Mouse (Mus musculus): ENCODE data around the gene Klhl29. TPM values are rescaled to one million over a fixed set of nuclear protein-coding genes. Genes with fewer than 3 reads are reported as not detected.

Klhl29 gene
- polyA plus RNA-seq, 1 experiment from 2014 or later, result 2.9 TPM

DNA sequence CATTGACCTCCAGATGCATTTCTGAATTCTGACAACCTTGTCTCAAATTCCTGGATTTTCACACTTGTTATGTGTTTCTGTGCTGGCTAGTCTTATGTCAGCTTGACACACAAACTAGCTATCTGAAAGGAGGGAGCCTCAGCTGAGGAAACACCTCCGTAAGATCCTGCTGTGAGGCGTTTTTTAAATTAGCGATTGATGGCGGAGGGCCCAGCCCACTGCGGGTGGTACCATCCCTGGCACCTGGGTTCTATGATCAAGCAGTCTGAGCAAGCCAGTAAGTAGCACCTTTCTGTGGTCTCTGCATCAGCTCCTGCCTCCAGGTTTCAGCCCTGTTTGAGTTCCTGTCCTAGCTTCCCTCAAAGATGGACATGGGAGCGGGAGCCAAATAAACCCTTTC, 131.6 kb downstream of the Klhl29 start:
- no peaks in the 10 kb centered on the region for H3K27me3 ChIP-seq (ENCODE audit: control insufficient read depth, insufficient read depth, low read length)
- H3K4me2 ChIP-seq (ENCODE audit: low read depth, severe bottlenecking), result no peak overlapping the region
- H3K9me3 ChIP-seq (ENCODE audit: control insufficient read depth, low read length), result no peaks in the 10 kb centered on the region
- 66% methylated on average over 6 of the region's 6 CpGs for WGBS
- DNase-seq (ENCODE audit: low spot score) (no peak), ATAC-seq (ENCODE audit: insufficient number of reproducible peaks, low FRiP score, low TSS enrichment, low read depth) (no peak)
- H3K27ac ChIP-seq (replicated peaks; ENCODE audit: low read depth, low read length), result no peak overlapping the region
- H3K36me3 ChIP-seq (ENCODE audit: control insufficient read depth, insufficient read depth, low read length), result no peaks in the 10 kb centered on the region
- peaks cover 27% of the 10 kb centered on the region for H3K4me1 ChIP-seq (ENCODE audit: control insufficient read depth, insufficient read depth, low read length)
- no peak overlapping the region for H3K4me3 ChIP-seq (ENCODE audit: low read depth, low read length)
- no peak overlapping the region for H3K9ac ChIP-seq (ENCODE audit: low read length)

DNA sequence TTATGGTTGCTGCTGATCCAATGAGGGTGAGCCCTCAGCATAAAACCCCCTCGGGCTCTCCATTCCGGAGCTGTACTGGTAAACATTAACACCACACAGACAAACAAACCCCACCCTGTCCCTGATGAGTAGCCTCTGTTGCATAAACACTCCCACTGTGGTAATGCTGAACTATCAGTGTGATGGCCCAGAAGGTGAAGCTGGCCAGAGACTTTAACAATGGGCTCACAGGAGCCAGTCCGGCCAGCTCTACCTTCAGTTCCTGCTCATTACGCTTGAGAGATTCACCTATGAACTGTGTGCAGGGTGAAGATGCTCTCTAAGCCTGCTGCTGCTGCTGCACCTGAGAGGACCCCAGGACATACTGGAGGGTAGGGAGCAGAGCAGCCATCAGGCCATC, 132.0 kb downstream of the Klhl29 start:
- H3K9me3 ChIP-seq (ENCODE audit: control insufficient read depth, low read length), result no peaks in the 10 kb centered on the region
- no peak overlapping the region for H3K9ac ChIP-seq (ENCODE audit: low read length)
- no peak overlapping the region for H3K27ac ChIP-seq (replicated peaks; ENCODE audit: low read depth, low read length)
- H3K36me3 ChIP-seq (ENCODE audit: control insufficient read depth, insufficient read depth, low read length), result no peaks in the 10 kb centered on the region
- H3K4me2 ChIP-seq (ENCODE audit: low read depth, severe bottlenecking), result no peak overlapping the region
- H3K27me3 ChIP-seq (ENCODE audit: control insufficient read depth, insufficient read depth, low read length), result no peaks in the 10 kb centered on the region
- H3K4me3 ChIP-seq (ENCODE audit: low read depth, low read length), result no peak overlapping the region
- ATAC-seq (ENCODE audit: insufficient number of reproducible peaks, low FRiP score, low TSS enrichment, low read depth) (no peak), DNase-seq (ENCODE audit: low spot score) (no peak)
- peaks cover 29% of the 10 kb centered on the region for H3K4me1 ChIP-seq (ENCODE audit: control insufficient read depth, insufficient read depth, low read length)
- 44% methylated on average over 4 of the region's 4 CpGs for WGBS

DNA sequence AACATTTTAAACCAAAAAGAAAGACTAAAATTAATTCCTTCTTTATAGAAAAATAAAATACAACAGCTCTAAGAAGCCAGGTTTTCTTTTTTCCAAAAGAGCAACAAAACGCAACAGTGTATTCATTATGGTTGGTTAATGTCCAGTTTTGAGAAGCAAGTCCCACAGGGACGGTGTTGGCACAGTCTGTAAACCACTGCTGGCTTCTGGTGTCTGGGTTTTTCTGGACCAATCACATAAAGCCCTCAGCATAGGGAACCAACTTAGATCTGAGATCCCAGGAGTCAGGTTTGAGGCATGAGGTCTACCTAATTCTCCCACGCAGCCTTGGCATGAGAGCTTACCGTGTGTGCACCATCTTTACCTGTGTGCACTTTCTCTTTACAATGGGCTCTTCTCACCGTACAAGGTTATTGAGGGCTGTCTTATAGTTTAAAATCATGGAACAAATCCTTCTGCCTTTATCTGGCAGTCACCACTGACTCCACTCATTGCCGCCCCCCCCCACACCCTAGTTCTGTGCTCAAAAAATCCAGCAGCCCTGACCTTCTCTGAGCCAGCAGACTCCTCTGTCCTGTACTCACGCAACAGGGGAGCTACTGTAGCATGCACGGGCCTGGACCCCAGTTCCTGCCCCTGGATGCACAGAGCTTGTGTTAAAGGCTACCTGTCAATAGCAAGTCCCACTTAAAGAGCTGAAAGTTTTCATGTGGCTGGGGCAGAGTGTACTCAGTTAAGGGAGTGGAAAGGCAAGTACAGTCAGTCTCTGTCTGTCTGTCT, 132.7 kb downstream of the Klhl29 start:
- H3K36me3 ChIP-seq (ENCODE audit: control insufficient read depth, insufficient read depth, low read length), result no peaks in the 10 kb centered on the region
- no peak for ATAC-seq (ENCODE audit: insufficient number of reproducible peaks, low FRiP score, low TSS enrichment, low read depth)

DNA sequence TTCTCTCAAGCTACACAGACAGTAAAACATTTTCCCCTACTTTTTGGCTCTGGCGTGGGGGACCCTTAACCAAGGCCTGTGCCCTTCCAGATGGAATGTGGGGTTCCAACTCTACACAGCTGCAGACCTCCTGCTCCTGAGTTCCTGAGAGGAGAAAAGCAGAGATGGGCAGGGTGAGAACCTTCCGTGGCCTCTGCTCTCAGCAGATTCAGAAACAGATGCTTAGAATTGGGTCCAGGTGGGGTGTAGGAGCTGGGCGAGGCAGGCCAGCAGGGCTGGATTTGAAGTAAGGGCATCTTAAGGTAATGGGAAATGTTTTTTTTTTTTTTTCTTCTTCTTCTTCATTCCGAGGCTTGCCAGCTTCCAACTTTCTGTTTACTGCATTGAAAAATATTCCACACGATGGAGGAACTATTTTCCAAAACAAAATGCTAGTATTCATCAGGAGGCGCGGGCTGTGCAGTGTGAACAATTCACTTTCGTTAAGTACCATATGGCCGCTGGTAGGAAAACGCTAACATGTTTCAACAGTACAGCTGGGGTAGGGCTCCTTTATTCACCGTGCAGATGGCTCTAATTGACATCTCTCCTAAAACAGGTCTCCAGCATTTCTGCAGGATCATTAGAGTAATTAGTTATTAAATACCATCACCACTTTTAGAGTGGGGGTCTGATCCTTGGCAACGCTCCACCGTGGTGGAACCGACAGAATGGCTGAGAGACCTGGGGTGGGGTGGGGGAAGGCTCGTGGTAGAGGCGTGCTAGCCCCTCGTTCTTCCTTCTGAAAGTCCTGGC, 135.8 kb downstream of the Klhl29 start:
- peak; percentile 48 for DNase-seq (ENCODE audit: low spot score)
- H3K9me3 ChIP-seq (ENCODE audit: control insufficient read depth, low read length), result no peaks in the 10 kb centered on the region
- no peaks in the 10 kb centered on the region for H3K27me3 ChIP-seq (ENCODE audit: control insufficient read depth, insufficient read depth, low read length)
- H3K4me1 ChIP-seq (ENCODE audit: control insufficient read depth, insufficient read depth, low read length), result peaks cover 26% of the 10 kb centered on the region
- 23% methylated on average over 17 of the region's 17 CpGs for WGBS
- no peak for ATAC-seq (ENCODE audit: insufficient number of reproducible peaks, low FRiP score, low TSS enrichment, low read depth)
- no peak overlapping the region for H3K9ac ChIP-seq (ENCODE audit: low read length)
- no peaks in the 10 kb centered on the region for H3K36me3 ChIP-seq (ENCODE audit: control insufficient read depth, insufficient read depth, low read length)
- no peak overlapping the region for H3K27ac ChIP-seq (replicated peaks; ENCODE audit: low read depth, low read length)
- peak overlapping the region; percentile 12; the same call in 1 of the 2 replicates for H3K4me2 ChIP-seq (ENCODE audit: low read depth, severe bottlenecking)
- H3K4me3 ChIP-seq (ENCODE audit: low read depth, low read length), result no peak overlapping the region

More for the DNA sequence above, 132.7 kb downstream of the Klhl29 start:
- no peak overlapping the region for H3K27ac ChIP-seq (replicated peaks; ENCODE audit: low read depth, low read length)
- no peak overlapping the region for H3K4me2 ChIP-seq (ENCODE audit: low read depth, severe bottlenecking)
- DNase-seq (ENCODE audit: low spot score), result no peak
- no peak overlapping the region for H3K4me3 ChIP-seq (ENCODE audit: low read depth, low read length)
- H3K27me3 ChIP-seq (ENCODE audit: control insufficient read depth, insufficient read depth, low read length), result no peaks in the 10 kb centered on the region
- H3K4me1 ChIP-seq (ENCODE audit: control insufficient read depth, insufficient read depth, low read length), result peaks cover 28% of the 10 kb centered on the region
- no peaks in the 10 kb centered on the region for H3K9me3 ChIP-seq (ENCODE audit: control insufficient read depth, low read length)
- WGBS, result 87% methylated on average over 8 of the region's 8 CpGs
- H3K9ac ChIP-seq (ENCODE audit: low read length), result no peak overlapping the region

DNA sequence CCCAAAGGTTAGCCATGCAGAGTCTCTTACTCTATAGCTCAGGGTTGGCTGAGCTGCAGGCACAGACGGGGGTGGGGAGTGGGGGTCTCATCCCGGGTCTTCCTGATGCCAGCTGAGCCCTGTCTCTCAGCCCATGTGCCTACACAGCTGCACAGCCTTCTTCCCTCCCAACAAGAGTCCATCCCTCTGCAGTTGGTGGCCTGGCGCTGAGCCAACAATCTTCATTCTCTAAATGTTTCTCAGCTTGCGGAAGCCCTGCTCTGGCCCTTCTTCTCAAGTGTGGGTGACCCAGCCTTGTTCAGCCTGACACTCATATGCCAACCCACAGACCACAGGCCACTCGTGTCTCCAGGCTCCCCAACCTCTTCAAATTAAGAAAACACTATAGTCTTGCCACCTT, 138.4 kb downstream of the Klhl29 start:
- DNase-seq (ENCODE audit: low spot score), result no peak
- no peak overlapping the region for H3K9ac ChIP-seq (ENCODE audit: low read length)
- H3K27ac ChIP-seq (replicated peaks; ENCODE audit: low read depth, low read length), result no peak overlapping the region
- no peak for ATAC-seq (ENCODE audit: insufficient number of reproducible peaks, low FRiP score, low TSS enrichment, low read depth)
- H3K27me3 ChIP-seq (ENCODE audit: control insufficient read depth, insufficient read depth, low read length), result no peaks in the 10 kb centered on the region
- no peaks in the 10 kb centered on the region for H3K9me3 ChIP-seq (ENCODE audit: control insufficient read depth, low read length)
- no peaks in the 10 kb centered on the region for H3K36me3 ChIP-seq (ENCODE audit: control insufficient read depth, insufficient read depth, low read length)
- H3K4me2 ChIP-seq (ENCODE audit: low read depth, severe bottlenecking), result no peak overlapping the region
- H3K4me1 ChIP-seq (ENCODE audit: control insufficient read depth, insufficient read depth, low read length), result peaks cover 21% of the 10 kb centered on the region
- 82% methylated on average over 5 of the region's 5 CpGs for WGBS
- H3K4me3 ChIP-seq (ENCODE audit: low read depth, low read length), result no peak overlapping the region

DNA sequence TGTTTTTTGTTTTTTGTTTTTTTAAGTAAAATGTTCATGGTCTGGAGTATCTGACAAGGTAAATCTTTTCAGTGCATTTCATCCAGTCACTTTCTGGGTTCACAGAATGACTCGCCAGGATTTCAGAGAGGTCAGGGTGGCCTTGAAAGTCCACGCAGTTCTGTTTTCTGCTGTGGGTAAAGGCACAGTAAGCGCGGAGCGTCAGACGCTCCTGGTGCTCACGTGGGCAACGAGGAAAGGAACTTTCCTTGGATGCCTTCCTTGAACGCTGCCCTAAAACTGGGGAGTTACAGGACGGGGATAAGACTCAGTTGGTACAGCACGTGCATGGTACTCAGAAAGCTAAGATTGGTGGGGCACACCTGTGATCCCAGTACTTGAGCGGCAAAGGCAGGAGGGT, 139.9 kb downstream of the Klhl29 start:
- no peak overlapping the region for H3K4me3 ChIP-seq (ENCODE audit: low read depth, low read length)
- 90% methylated on average over 12 of the region's 12 CpGs for WGBS
- H3K27ac ChIP-seq (replicated peaks; ENCODE audit: low read depth, low read length), result no peak overlapping the region
- no peaks in the 10 kb centered on the region for H3K36me3 ChIP-seq (ENCODE audit: control insufficient read depth, insufficient read depth, low read length)
- no peaks in the 10 kb centered on the region for H3K9me3 ChIP-seq (ENCODE audit: control insufficient read depth, low read length)
- no peak overlapping the region for H3K4me2 ChIP-seq (ENCODE audit: low read depth, severe bottlenecking)
- H3K27me3 ChIP-seq (ENCODE audit: control insufficient read depth, insufficient read depth, low read length), result no peaks in the 10 kb centered on the region
- peaks cover 20% of the 10 kb centered on the region for H3K4me1 ChIP-seq (ENCODE audit: control insufficient read depth, insufficient read depth, low read length)
- ATAC-seq (ENCODE audit: insufficient number of reproducible peaks, low FRiP score, low TSS enrichment, low read depth) (no peak), DNase-seq (ENCODE audit: low spot score) (no peak)
- no peak overlapping the region for H3K9ac ChIP-seq (ENCODE audit: low read length)

DNA sequence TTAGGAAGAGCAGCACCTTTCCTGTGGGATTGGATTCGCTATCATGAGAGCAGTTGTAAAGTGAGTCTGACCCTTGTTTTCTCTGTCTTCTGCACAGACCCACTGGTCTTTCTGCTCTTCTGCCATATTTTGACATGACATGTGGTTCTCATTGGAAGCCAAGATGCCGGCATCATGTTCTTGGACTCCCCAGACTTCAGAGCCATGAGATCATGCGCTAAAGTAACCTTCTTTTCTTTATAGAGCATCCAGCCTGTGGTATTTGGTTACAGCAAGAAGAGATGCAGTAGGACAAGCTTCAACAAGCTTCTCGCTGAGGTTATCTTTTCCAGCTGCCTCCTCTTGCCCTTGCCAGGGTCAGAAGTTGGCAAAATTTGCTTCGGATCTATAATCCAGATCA, 145.0 kb downstream of the Klhl29 start:
- Histone ChIP-seq H3K4me1 (ENCODE audit: control insufficient read depth, insufficient read depth, low read length) (peaks cover 4% of the 10 kb centered on the region; the same call in 1 of the 2 replicates), H3K4me3 (ENCODE audit: low read depth, low read length) (no peak overlapping the region), H3K9me3 (ENCODE audit: control insufficient read depth, low read length) (no peaks in the 10 kb centered on the region), H3K27me3 (ENCODE audit: control insufficient read depth, insufficient read depth, low read length) (no peaks in the 10 kb centered on the region), H3K9ac (ENCODE audit: low read length) (no peak overlapping the region), H3K27ac (replicated peaks; ENCODE audit: low read depth, low read length) (no peak overlapping the region), H3K36me3 (ENCODE audit: control insufficient read depth, insufficient read depth, low read length) (no peaks in the 10 kb centered on the region), H3K4me2 (ENCODE audit: low read depth, severe bottlenecking) (no peak overlapping the region)
- ATAC-seq (ENCODE audit: insufficient number of reproducible peaks, low FRiP score, low TSS enrichment, low read depth) (no peak), DNase-seq (ENCODE audit: low spot score) (no peak)
- WGBS, result 85% methylated on average over 5 of the region's 5 CpGs

DNA sequence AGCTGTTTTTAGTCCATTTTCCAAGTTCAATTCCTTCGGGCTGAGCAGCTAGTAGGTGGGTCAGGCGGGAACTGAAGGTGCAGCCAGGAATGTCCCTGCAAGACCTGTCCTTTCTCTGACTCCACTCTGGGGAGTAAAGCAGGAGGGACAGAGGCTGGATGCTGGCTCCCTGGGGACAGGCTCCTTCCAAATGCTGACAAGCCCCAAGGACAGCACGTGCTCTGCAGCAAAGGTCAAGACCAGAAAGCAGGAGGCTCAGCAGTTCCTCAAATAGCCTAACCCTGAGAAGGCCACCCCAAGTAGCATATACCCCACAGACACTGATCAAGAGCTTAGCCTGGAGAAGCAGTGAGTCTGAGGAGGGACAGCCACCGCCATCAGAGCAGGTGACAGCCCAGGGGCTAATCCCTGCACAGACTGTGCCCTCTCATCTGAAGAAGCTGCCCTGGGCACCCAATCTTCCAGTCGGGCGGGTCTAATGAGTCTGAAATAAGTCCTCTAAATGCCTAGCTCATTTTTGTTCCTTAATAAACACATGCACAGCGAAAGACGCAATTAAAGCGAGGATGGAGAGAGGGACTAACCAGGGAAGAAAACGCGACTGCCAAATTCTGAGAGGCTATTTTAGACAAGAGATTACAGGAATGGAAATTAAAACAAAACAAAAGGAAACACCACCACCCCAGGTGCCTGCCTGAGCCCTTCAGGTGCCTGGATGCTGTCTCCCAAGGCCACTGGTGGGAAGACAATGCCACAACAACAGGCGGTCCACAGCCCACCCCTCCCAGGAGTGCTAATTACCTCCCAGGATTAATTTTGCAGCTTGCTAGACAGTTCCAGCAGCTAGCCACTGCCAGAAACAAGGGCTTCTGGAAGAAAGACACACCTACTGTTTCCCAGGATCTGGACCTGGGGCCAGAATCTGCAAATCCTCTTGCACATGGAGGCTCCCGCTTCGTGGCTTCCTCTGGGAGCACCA, 148.5 kb downstream of the Klhl29 start:
- ATAC-seq (ENCODE audit: insufficient number of reproducible peaks, low FRiP score, low TSS enrichment, low read depth) (no peak), DNase-seq (ENCODE audit: low spot score) (no peak)
- H3K9me3 ChIP-seq (ENCODE audit: control insufficient read depth, low read length), result no peaks in the 10 kb centered on the region
- H3K36me3 ChIP-seq (ENCODE audit: control insufficient read depth, insufficient read depth, low read length), result no peaks in the 10 kb centered on the region
- no peak overlapping the region for H3K27ac ChIP-seq (replicated peaks; ENCODE audit: low read depth, low read length)
- 57% methylated on average over 14 of the region's 14 CpGs for WGBS
- peaks cover 4% of the 10 kb centered on the region; the same call in 1 of the 2 replicates for H3K4me1 ChIP-seq (ENCODE audit: control insufficient read depth, insufficient read depth, low read length)
- no peak overlapping the region for H3K4me3 ChIP-seq (ENCODE audit: low read depth, low read length)
- H3K9ac ChIP-seq (ENCODE audit: low read length), result 0 out of 2 replicates have a peak overlapping the region, but pooled peaks have one; percentile 23
- H3K4me2 ChIP-seq (ENCODE audit: low read depth, severe bottlenecking), result no peak overlapping the region
- no peaks in the 10 kb centered on the region for H3K27me3 ChIP-seq (ENCODE audit: control insufficient read depth, insufficient read depth, low read length)

Measured in limb, embryonic 11.5 days (tissue).